8 mouse cellular contexts compared by ENCODE assay signal in the genomic region with DNA sequence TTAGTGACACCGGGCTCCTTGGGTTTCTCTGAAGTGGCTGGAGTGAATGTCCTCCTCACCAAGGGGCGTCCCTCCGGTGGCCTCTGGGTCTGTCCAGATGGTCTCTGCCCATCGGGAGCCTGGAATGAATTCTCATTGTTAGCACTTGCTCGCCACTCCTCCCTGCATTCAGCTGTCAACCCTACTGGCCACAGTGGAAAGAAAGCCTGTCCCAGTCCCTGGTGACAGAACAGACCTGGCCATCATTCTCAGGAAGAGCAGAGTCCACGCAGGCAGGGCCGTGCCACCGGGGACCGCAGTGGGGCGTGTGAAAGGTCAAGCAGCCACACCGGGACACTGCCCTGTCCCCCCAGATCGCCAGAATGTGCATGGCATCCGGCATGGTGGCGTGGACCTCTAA. TPM values are rescaled to one million over a fixed set of nuclear protein-coding genes. Genes with fewer than 3 reads are reported as not detected.
A peak's percentile ranks its signal among the peaks of the same experiment; 100 is the strongest.
DNase-seq lines count a peak whose midpoint lies in the region; ATAC-seq and TF ChIP-seq lines count a peak whose summit lies in the region.

No protein-coding gene starts in this region.

- 0 out of 2 replicates have a peak overlapping the region, but pooled peaks have one; percentile 12 for H3K27ac ChIP-seq in left cerebral cortex, adult 2 months
- peak overlapping the region; percentile 66 for H3K27ac ChIP-seq in forebrain, embryonic 11.5 days (ENCODE audit: low read depth, low read length)

- H3K36me3 ChIP-seq in forebrain, embryonic 11.5 days (ENCODE audit: control insufficient read depth, insufficient read depth, low read length): no peaks in the 10 kb centered on the region; the same call in 1 of the 2 replicates

- TF ChIP-seq CTCF in left cerebral cortex, adult 2 months (IDR thresholded peaks at IDR 0.05): no peak

- H3K9me3 ChIP-seq in forebrain, embryonic 11.5 days (ENCODE audit: control insufficient read depth, low read length): no peaks in the 10 kb centered on the region

- no peak overlapping the region for H3K4me3 ChIP-seq in left cerebral cortex, adult 2 months
- H3K4me3 ChIP-seq in forebrain, embryonic 11.5 days (ENCODE audit: low read depth, low read length): no peak overlapping the region

- H3K9ac ChIP-seq in forebrain, embryonic 11.5 days (ENCODE audit: low read length): no peak overlapping the region; the same call in 1 of the 2 replicates

- peaks cover 17% of the 10 kb centered on the region for H3K4me1 ChIP-seq in forebrain, embryonic 11.5 days (replicated peaks; ENCODE audit: control insufficient read depth, insufficient read depth, low read length)

- DNase-seq in left cerebral cortex, adult 2 months (ENCODE audit: extremely low spot score in 1 of 2, low spot score in 2 of 2): no peak
- no peak for DNase-seq in left cerebral cortex, postnatal 25 days (ENCODE audit: low spot score in 2 of 2)
- DNase-seq in forebrain, embryonic 11.5 days (ENCODE audit: low spot score): no peak
- DNase-seq in kidney, postnatal 36 days: peak; percentile 55 to 69
- peak; percentile 63 for DNase-seq in retina, embryonic 14.5 days (ENCODE audit: low spot score)
- no peak for DNase-seq in T-cell, adult 2 months (ENCODE audit: low spot score)
- DNase-seq in spleen, adult 12 weeks (ENCODE audit: low spot score): no peak

- 38% methylated on average over 14 of the region's 14 CpGs for WGBS in forebrain, embryonic 11.5 days

- peak; percentile 58; the same call in 1 of the 2 replicates for ATAC-seq in forebrain, embryonic 11.5 days (replicated peaks; ENCODE audit: low FRiP score)
- ATAC-seq in erythroid progenitor cell, adult 5-6 weeks (replicated peaks; ENCODE audit: low FRiP score, poor library complexity, severe bottlenecking): no peak

- H3K27me3 ChIP-seq in forebrain, embryonic 11.5 days (ENCODE audit: control insufficient read depth, insufficient read depth, low read length): no peaks in the 10 kb centered on the region

- H3K4me2 ChIP-seq in forebrain, embryonic 11.5 days (ENCODE audit: low read depth, low read length, severe bottlenecking): no peak overlapping the region

- intact Hi-C loops in left cerebral cortex, adult 2 months (cut with DNase I): no loop called here
- intact Hi-C loops in left cerebral cortex, postnatal 25 days (cut with DNase I): no loop called here

RNA-seq across cellular contexts. Expression of gene Zfp710, which starts 33.2 kb away (rescaled TPM):
- 10 to 100 TPM; 18.9 to 21.7 TPM for total RNA-seq in left cerebral cortex, adult 2 months (2021)
- 10 to 100 TPM; 19.6 to 21.2 TPM for total RNA-seq in left cerebral cortex, postnatal 25 days (2021)
- polyA plus RNA-seq in forebrain, embryonic 11.5 days (2014; fragmentation: Nextera tagmentation; extraction: Ambion mirVana): 27.9 and 33.0 TPM in 2 replicates
- total RNA-seq in erythroid progenitor cell, adult 5-6 weeks (2015; ENCODE audit: low replicate concordance): 5.4 and 10.9 TPM in 2 replicates
- 2.4 and 3.6 TPM in 2 replicates for total RNA-seq in erythroid progenitor cell, adult 5-6 weeks (2017; ENCODE audit: low replicate concordance)

RNA-seq across cellular contexts. Expression of gene Idh2, which starts 57.4 kb away (rescaled TPM):
- total RNA-seq in left cerebral cortex, adult 2 months (2021): 10 to 100 TPM; 53.9 to 67.1 TPM
- total RNA-seq in left cerebral cortex, postnatal 25 days (2021): 10 to 100 TPM; 50.8 to 59.1 TPM
- polyA plus RNA-seq in forebrain, embryonic 11.5 days (2014; fragmentation: Nextera tagmentation; extraction: Ambion mirVana): 403 and 425 TPM in 2 replicates
- total RNA-seq in erythroid progenitor cell, adult 5-6 weeks (2015; ENCODE audit: low replicate concordance): 11.7 and 45.8 TPM in 2 replicates
- 14.7 and 16.7 TPM in 2 replicates for total RNA-seq in erythroid progenitor cell, adult 5-6 weeks (2017; ENCODE audit: low replicate concordance)

Comparison
In these comparisons a context has a peak if more than half of its experiments do, and no peak if none do; other contexts are left out.
1. DNase-seq: peak in kidney, postnatal 36 days (2 of 2) and retina, embryonic 14.5 days (single experiment); none in left cerebral cortex, adult 2 months (0 of 2), left cerebral cortex, postnatal 25 days (0 of 2), forebrain, embryonic 11.5 days (single experiment), T-cell, adult 2 months (single experiment) and spleen, adult 12 weeks (single experiment).